Mouse (Mus musculus): ENCODE measurements around the gene Kcnb1. TPM values are rescaled to one million over a fixed set of nuclear protein-coding genes. Genes with fewer than 3 reads are reported as not detected.
A peak's percentile ranks its signal among the peaks of the same experiment; 100 is the strongest.

Gene Kcnb1
- polyA plus RNA-seq, 1 experiment: 58.2 TPM

DNA sequence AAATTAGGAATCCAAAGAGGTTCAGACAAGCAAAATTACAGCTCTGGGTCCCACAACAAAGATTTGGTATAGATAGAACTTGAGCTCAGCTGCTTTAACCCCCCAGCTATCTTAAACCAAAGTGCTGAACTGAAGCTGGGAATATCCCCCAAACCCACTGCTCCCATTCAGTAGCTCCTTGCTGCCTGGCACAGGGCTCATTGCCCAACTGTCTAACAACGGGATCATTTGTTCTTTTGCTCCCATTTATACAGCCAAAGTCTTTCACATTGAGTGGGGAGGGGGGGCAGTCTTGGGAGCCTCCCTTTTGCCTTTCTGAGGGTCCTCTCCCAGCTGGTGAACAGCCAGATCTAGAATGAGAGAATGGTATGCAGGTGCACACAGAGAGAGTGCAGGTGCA lies 99.7 kb downstream of the Kcnb1 start:
- DNase-seq (ENCODE audit: extremely low spot score in 1 of 2, low spot score in 1 of 2): no peak

DNA sequence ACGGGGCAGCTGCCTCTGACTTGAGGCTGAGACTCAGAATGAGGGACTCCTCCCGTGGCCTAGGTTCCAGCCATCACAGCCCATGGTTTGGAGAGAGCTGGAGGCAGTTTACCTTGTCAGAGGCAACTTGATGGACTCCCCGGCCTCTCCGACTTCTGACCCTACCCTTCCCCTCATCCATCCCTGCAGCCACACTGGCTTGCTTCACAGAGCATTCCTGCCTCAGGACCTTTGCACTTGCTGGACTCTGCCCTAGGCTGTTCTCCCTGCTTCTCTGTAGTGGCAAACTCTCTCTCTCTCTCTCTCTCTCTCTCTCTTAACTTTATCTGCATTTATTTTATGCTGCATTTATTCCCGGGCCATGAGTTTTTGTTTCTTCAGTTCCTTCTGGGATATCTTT lies 103.1 kb downstream of the Kcnb1 start:
- DNase-seq (ENCODE audit: extremely low spot score in 1 of 2, low spot score in 1 of 2): no peak

DNA sequence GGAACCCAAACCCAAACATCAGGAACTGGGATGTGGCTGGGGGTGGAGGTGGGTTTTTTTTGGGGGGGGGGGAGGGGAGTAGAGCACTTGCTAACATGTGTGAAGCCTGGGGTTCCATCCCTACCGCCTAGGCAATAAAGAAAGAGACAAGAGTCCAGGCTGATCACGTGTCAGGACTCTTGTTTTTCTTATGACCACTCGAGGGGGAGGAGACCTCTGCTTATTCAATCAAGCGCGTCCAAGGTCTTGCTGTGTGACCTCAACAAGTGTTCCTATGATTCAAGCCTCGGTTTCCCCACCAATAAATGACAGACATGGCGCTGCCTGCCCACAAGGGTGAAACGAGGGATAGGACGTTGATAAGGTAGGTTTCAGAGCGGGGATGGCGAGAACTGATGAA lies 103.9 kb downstream of the Kcnb1 start:
- no peak for DNase-seq (ENCODE audit: extremely low spot score in 1 of 2, low spot score in 1 of 2)

DNA sequence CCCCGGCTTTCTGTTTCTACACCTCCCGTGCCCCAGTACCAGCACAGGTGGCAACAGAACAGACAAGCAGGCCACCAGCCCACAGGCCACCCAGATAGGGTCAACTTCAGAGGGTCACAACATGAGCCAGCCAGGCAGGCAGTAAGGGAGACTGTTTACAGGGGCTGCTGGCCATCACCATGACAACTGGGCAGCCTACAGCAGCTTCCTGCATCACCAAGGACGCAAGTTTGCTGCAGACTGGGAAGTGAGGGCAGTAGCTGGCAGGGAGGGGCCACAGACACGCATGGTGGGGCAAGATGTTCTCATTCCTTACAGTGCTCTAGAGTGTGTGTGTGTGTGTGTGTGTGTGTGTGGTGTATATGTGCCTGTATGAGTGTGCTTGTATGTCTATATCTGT lies 108.3 kb downstream of the Kcnb1 start:
- DNase-seq (ENCODE audit: extremely low spot score in 1 of 2, low spot score in 1 of 2): no peak

DNA sequence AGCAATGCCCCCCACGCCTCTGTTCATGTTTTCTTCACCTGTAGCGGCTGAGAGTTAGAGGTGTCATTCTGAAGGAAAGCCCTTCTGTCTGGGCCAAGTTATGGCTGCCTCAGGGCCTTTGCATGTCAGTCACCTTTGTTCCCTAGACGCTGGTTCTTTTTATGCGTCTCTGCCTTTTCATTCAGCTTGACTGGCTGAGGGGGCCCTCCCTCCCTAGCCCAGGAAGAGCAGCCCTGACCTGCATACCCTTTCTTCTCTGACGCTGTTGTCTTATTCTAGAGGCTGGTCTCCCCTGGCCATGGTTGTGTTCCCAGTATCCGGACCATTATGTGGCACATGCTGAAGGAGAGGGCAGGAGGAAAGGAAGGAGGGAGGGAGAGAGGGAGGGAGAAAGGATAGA lies 108.8 kb downstream of the Kcnb1 start:
- DNase-seq (ENCODE audit: extremely low spot score in 1 of 2, low spot score in 1 of 2): no peak

DNA sequence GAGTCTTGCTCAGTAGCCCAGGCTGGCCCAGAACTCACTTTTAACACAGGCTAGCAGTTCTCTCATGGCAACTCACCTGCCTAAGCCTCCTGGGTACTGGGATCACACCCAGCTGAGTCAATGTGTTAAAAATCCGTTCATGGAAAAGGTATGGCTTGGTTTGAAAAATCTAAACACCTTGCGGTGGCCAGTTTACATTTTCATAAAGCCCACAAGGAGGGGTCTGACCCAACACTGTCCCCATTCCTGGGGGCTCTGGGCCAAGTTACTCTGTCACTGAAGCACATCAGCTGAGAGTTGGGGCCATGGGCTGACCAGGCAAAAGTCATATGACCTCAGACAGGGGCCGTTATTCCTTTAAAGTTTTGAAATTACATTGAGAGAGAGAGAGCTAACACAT lies 109.6 kb downstream of the Kcnb1 start:
- DNase-seq (ENCODE audit: extremely low spot score in 1 of 2, low spot score in 1 of 2): no peak

DNA sequence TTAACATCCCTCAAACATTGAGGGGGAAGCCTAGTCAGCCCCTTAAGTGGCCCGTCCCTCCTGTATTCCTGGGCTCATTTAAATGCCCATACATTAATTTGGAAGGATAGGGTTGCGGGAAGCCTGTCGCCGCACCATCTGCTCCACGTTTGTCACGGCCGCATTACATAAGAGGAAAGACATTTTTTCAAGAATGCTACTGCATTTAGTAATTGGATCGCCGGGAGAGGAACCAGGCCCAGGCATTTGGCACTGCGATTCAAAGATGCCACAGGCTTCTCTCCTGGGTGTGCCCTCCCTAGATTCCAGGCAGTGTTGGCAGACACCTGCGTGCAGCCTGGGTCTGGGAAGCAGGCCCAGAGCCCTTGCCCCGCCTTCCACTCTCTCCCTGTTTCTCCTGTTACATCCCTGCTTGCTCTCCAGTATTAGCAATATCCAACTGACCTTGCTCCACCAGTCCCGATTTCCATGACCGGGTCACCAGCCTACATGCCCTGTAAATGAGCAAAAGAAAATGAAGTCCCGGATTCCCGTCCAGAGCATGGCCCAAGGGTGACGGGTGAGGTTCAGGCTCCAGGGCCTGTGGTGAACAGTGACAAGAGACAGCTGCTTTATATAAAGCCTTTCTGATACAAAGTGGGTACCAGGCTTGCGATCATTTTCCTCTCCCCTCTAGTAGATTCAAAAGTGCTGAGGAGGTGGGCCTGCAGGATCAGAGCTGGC lies 110.3 kb downstream of the Kcnb1 start:
- peak; percentile 83 to 87 for DNase-seq (ENCODE audit: extremely low spot score in 1 of 2, low spot score in 1 of 2)

DNA sequence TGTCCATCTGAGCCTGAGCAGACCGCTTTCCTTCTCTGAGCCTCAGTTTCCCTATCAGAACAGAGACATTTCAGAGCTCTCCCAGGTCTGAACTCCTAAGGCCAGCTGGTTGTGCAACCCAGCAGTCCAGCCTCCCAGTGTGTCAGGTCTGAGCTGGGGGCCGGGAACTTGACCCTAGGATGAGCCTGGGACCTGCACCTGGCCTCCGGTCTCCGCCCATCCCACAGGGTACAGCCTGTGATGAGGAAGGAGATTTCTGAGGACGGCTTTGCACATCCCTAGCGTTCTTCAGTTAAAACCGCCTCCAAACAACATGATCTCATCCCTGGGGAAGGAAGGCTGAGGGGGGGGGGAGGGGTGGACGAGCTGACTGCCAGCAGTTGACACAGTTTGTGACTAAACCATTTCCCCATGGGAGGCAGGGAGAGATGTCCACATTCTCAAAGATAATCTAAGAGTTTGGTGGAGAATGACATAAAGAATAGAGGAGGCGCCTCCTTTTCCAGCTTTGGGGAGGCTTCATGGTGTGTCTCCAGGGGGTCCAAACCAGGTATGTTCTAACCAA lies 110.9 kb downstream of the Kcnb1 start:
- peak in 1 of 2 experiments; percentile 64 for DNase-seq (ENCODE audit: extremely low spot score in 1 of 2, low spot score in 1 of 2)

DNA sequence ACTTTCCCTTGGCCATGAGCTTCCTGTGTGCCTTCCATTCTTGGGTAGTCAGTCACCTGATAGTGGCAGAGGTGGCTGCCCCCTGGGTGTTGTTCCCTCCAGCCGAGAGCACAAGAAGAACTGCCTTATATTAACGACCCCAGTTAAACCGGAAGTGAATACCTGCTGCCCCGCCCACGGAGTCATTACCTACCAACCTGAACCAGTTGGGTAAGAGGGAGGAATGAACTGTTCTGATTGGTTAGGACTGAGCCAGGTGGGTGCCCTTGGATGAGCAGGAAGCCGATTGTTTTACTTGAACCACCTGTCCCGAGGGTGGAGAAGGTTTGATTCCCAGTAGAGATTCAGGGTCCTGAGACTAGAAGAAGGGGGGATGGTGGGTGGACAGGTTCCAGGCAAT lies 111.5 kb downstream of the Kcnb1 start:
- no peak for DNase-seq (ENCODE audit: extremely low spot score in 1 of 2, low spot score in 1 of 2)

DNA sequence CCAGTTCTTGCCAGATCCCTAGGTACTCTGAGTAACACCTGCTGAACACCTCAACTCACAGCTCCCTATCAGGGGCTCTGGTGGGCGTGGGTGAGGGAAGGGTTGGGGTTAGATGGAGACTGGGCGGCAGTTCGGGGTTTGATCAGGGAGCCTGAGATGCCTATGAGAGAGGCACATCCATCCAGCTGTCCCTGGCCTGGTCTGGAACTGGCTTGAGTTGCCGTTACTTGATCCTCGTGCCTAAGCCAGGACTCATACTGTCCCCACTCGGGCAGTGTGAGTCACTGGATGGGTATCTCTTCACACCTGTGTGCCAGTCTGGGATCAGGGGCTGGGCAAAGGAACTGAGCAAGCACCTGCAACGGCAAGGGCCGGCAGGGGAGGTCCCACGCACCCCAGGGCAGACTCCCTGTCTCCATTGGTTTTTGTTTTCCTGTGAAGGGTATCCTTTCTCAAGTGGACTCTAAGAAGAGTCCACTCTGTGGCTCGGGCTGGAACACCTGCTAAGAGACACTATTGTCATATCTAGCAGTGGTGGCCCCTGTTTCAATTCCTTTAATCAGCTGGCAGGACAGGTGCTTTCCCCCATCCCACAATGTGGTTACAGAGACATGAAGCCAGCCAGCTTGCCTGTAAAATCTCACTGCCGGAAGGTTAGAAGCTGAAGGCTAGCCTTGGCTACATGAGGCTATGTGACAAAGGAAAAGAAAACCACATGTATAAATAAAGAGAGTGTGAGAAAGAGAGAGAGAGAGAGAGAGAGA lies 112.6 kb downstream of the Kcnb1 start:
- DNase-seq (ENCODE audit: extremely low spot score in 1 of 2, low spot score in 1 of 2): no peak

DNA sequence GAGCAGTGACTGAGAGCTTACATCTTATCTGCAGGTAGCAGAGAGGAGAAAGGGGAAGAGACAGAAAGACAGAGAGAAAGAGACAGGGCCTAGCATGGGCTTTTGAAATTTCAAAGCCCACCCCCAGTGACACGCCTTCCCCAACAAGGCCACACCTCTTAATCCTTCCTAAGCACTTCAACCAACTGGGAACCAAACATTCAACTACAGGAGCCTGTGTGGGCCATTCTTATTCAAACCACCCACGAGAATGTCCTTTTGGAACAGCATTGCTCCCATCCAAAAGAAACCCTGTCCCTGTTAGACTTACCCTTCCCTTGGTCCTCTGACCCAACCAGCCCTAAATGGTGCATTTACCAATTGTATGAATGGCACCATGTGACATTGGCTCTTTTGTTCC lies 113.2 kb downstream of the Kcnb1 start:
- no peak for DNase-seq (ENCODE audit: extremely low spot score in 1 of 2, low spot score in 1 of 2)

DNA sequence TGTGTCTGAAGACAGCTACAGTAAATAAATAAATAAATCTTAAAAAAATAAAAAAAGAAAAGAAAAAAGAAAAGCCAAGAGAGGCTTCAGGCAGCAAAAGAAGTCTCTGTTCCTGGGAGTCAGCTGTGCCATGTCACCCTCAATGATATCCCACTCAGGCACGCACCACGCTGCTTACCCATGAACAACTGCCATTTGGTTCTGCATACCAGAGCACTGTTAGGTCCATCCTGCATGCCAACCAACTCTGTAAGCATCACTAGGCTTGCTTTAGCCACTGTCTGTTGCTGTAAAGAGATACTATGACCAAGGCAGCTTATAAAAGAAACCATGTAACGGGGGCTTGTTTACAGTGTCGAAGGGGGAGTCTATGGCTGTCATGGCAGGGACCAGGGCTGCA lies 113.6 kb downstream of the Kcnb1 start:
- no peak for DNase-seq (ENCODE audit: extremely low spot score in 1 of 2, low spot score in 1 of 2)

DNA sequence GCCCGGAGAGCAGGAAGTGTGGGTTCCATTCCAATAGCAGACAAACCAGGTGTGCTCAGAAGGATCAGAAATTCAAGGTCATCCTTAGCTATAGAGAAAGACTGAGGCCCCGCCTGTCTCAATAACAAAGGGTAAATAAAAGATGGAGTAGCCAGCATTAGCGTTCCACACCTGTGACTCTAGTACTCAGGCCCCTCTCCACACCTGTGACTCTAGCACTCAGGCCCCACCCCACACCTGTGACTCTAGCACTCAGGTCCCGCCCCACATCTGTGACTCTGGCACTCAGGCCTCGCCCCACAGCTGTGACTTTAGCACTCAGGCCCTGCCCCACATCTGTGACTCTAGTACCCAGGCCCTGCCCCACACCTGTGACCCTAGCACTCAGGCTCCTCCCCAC lies 115.4 kb downstream of the Kcnb1 start:
- no peak for DNase-seq (ENCODE audit: extremely low spot score in 1 of 2, low spot score in 1 of 2)

DNA sequence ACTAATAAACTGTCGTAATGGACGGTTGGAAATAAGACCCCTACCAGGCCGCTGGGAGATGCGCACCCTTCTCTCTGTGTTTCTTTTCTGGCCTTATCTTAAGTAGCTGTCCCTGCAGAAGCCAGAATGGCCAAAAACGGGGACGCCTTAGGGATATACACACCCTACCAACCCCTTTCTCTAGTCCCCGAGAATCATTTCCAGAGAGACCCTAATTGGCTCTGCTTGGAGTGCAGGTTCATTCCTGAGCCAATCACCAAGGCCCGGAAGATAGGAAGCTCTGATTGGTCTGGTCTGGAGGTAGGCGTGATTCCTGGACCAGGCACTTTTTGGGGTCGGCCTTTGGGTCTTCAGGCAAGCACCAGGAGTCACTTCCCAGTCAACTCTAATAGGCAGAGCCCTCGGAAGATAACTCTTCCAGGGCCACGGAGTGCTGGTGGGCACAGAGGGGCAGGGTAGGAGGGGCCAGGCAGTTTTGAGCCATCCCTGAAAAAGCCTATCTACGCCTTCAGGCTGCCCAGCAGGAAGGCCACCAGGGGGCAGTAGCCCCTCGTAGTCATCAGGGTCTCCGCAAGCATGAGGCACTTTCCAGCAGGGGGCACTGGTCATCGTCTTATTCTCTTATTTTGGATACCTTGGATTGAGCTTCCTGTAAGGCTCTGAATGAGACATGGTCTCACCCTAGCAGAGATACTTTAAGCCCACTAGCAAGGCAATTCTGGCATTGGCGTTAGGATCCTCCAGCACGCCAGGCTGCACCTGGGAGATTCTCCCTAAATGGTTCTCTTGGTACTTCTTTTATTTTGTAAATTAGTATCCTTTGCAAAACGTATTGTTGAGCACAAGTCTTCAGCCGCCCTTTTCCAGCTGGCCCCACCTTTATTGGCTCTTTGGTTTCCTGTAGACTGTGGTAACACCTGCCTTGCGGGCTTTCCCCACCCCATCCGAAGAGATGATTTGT lies 118.0 kb downstream of the Kcnb1 start:
- peak; percentile 92 to 99 for DNase-seq (ENCODE audit: extremely low spot score in 1 of 2, low spot score in 1 of 2)

DNA sequence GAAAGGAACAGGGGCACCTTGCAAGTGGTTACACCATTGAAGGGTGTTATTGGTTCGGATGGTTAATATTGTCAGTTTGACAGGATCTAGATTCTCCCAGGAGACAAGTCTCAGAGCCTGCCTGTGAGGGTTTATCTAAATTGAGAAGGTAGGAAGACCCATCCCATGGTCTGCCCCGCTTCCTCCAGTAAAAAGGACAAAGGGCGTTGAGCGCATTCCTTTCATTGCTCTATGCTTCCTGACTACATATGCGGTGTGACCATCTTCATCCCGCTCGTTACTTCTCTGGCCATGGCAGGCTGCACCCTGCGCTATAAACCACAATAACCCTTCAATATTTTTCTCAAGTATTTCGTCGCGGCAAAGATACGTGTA lies 118.7 kb downstream of the Kcnb1 start:
- DNase-seq (ENCODE audit: extremely low spot score in 1 of 2, low spot score in 1 of 2): no peak

DNA sequence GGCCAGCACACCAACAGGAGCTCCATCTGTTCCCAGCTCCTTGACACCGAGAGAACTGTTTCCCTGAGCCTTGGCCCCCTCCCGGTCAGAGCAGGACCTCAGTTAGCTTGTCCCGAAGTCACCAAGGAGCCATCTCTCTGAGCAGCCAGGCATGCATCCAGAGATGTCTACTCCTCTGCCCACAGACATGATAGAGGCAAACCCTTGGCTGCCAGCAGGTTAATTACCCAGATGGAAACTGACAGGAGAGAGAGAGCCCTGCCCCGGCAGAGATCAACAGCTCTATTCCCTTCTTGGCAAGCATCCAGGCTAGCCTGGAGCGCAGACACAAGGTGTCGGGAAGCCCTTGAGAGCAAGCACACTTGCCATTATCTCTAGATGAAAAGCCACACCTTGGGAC lies 119.6 kb downstream of the Kcnb1 start:
- DNase-seq (ENCODE audit: extremely low spot score in 1 of 2, low spot score in 1 of 2): no peak

DNA sequence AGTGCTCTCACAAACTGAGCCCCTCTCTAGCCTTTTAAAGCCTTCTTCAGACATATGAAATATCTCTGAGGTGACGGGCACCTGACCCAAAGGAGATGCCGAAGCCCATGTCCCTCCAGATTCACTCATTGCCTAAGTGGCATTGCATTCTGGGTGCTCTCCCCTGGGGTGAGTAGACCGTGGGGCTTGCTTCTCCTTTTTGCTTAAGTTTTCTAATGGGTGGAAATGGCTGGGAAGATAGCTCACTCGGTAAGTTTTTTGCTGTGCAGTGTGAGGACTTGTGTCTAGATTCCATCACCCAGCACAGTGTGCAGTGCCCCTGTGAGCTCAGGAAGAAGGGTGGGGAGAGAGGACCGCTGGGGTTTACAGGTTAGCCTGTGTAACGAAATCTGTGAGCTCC lies 122.4 kb downstream of the Kcnb1 start:
- no peak for DNase-seq (ENCODE audit: extremely low spot score in 1 of 2, low spot score in 1 of 2)

DNA sequence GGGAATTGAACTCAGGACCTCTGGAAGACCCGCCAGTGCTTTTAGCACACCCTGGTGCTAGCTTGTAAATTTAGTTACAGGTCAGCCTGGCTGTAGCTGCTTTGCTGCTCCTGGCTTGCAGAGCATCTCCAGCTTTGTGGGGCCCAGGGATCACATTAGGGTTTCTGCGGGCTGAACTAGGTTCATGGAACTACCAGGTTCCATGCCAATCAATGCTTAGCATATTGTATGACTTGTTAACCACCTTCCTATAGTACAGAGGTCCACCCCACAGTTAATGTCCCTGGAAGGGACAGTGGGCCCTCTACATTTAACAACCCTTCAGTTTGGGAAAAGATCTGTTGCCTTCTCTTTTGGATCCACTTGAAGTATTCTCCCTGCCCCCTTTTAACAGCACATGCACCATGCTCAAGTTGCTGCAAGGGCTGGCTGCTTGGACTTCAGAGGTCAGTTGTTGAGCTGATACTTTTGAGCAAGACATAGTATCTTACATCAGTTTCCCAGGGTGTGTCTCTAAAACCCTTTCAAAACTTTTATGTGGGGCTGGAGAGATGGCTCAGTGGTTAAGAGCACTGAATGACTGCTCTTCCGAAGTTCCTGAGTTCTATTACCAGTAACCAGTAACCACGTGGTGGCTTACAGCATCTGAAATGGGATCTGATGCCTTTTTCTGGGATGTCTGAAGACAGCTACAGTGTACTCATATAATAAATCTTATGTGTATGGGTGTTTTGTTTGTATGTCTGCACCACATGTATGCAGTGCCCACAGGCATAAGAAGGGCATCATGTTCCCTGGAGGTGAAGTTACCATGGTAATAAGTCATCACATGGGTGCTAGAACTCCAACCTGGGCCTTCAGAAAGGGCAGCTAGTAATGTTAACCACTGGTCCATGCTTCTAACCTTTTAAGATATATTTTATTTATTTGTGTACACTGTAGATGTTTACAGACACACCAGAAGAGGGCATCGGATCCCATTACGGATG lies 123.1 kb downstream of the Kcnb1 start:
- DNase-seq (ENCODE audit: extremely low spot score in 1 of 2, low spot score in 1 of 2): no peak

DNA sequence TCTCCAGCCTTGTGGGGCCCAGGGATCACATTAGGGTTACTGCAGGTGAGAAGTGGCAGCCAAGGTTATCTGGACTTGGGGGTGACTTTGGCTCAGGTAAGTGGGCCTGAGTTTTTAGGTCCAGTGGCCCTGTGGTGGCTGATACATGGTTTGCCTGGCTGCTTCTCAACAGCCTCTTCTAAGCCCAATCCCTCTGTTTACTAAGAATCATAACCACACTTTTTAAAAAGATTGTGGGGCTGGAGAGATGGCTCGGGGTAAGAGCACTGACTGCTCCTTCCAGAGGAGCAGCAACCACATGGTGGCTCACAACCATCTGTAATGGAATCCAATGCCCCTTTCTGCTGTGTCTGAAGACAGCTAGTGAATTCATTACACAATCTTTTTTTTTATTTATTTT lies 123.9 kb downstream of the Kcnb1 start:
- no peak for DNase-seq (ENCODE audit: extremely low spot score in 1 of 2, low spot score in 1 of 2)

All from frontal cortex, adult 2 months (tissue).